Mouse (Mus musculus): ENCODE measurements around the gene Cdc42bpa.

GRCm38 (mm10) chr1:179978742-179979141 is 18.5 kb downstream of the Cdc42bpa start:
- no peak for TF ChIP-seq CTCF (IDR thresholded peaks at IDR 0.05; ENCODE audit: extremely low read depth, insufficient read length, insufficient replicate concordance, low read depth, low read length)
- TF ChIP-seq POLR2A (IDR thresholded peaks at IDR 0.05; ENCODE audit: low read depth, low read length) = no peak
